Mouse (Mus musculus): Measurements from ENCODE around the gene 1700123K08Rik.
"Not testable (repeated sequence)": the region's sequence is repeated elsewhere in the genome, so short reads cannot be mapped to it uniquely, and the experiment has no call there.

1700123K08Rik gene

GRCm38 (mm10) chr5:138564612-138565011 lies at the start of gene 1700123K08Rik:
Gene 1700123K08Rik (minus strand): TSS chr5:138564712.
- not testable (repeated sequence) for DNase-seq (ENCODE audit: extremely low spot score, low read depth, low spot score)

- no peak for DNase-seq (ENCODE audit: extremely low spot score, low read depth, low spot score)
Observed at GRCm38 (mm10) chr5:138587396-138587795, 22.9 kb upstream of the 1700123K08Rik start.

DNA sequence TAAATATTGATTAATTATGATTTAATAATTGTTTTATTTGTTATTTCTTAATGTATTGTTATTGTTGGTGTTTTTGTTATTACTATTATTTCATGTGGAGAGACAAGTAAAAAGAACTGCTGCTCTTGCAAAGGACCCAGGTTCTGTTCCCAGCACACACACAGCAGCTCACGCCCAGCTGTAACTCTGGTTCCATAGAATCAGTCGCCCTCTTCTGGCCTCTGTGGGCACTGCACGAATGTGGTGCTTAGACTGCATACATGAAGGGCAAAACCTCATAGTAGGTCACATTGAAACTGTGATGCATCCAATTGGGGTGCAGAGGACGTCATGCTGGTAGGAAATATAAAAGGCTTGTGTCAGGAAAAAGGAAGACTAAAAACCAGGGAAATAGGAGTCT lies 7.1 kb upstream of the 1700123K08Rik start:
- no peak for DNase-seq (ENCODE audit: extremely low spot score, low read depth, low spot score)

GRCm38 (mm10) chr5:138552718-138553117 lies 11.8 kb downstream of the 1700123K08Rik start:
- no peak for DNase-seq (ENCODE audit: extremely low spot score, low read depth, low spot score)

GRCm38 (mm10) chr5:138532491-138532890 lies 32.0 kb downstream of the 1700123K08Rik start:
- no peak for DNase-seq (ENCODE audit: extremely low spot score, low read depth, low spot score)
